Mouse (Mus musculus): Measurements from ENCODE around the gene A430078G23Rik. TPM values are rescaled to one million over a fixed set of nuclear protein-coding genes. Genes with fewer than 3 reads are reported as not detected.
"Not testable (repeated sequence)": the region's sequence is repeated elsewhere in the genome, so short reads cannot be mapped to it uniquely, and the experiment has no call there.

A430078G23Rik gene
- total RNA-seq (2021): under 1 TPM; 0.30 to 0.53 TPM

DNA sequence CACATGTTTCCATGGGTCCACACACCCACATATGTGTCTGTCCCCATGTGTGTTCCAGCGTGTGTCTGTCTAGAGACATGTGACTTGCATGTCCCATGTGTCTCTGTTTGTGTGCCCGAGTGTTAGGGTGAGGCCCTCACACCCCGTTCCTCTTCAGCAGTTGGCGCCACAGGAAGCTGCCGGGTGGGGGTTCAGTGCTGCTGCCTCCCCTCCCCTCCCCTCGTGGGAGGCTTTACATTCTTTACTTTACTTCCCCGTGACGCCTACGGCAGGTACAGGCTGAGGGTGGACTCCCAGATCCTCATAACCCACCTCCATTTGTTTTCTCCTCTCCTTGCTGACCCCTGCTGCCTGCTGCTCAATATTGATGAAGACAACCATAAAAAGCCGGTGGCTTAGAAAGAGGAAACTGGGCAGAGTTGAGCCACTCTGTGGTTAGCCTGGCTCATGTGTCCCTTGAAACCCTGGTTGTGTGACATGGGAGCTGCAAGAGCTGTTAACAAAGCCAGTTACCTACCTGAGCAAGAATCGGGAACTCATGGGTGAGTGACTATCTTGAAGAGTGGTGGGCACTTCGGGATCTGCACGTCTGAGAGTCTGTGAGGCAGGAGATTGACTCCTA is at the start of gene A430078G23Rik:
Gene A430078G23Rik, plus strand, starts transcription at position 227 of the 622 bp plus-strand sequence.
- intact Hi-C loops (cut with DNase I): loop anchor here (10.0 kb wide), 2 partner anchors 102 to 322 kb away; partner anchors contain the start of genes Fcor and Trappc5
- peak in 1 of 2 experiments; percentile 19 for DNase-seq

DNA sequence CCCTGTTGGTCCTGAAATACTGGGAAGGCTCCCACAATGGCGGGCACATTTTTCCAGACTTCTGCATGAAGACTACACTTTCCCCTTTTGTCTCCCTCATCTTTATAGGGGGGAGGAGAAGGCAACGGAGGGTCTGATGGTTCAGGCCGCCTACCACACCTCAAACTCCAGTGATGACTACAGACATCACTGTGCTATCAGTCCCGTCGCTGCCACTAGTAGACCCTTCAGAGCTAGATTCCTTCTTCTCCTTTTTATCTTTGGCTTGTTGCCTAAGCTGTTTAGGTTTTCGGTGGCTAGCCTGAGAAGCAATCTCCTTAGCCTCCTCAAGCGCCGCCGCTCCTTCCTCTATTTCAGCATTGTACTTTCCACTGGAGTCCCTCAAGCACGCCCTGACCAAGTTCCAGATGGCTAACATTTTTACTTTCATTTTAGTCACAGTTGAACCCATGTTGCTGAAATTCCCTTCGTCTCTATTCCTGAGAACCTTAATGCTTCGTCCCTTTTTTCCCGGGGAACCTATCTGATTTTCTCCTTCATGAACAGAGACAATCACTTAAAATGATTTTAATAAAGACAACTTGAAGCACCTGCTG is 44.9 kb upstream of the A430078G23Rik start:
- DNase-seq: not testable (repeated sequence)

DNA sequence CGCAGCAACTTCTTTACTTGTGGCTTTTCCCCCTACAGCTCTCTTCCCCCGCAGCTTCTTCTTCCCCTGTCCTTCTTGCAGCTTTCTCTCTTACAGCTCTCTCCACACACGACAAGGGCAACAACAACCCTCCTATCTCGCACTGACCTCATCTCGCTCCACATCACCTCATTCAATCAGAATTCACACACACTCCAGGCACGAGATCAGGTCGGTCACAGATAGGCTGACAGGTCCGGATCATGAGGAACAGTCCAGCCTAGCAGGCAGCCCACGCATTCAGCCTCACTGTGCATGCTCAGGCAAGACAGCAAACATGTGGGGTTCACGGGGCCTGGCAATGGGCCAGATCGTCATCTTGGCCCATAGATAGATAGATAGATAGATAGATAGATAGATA is 43.6 kb upstream of the A430078G23Rik start:
- intact Hi-C loops (cut with DNase I): no loop called here
- no peak for DNase-seq

More for the DNA sequence above, 44.9 kb upstream of the A430078G23Rik start:
- intact Hi-C loops (cut with DNase I): not testable (repeated sequence)

DNA sequence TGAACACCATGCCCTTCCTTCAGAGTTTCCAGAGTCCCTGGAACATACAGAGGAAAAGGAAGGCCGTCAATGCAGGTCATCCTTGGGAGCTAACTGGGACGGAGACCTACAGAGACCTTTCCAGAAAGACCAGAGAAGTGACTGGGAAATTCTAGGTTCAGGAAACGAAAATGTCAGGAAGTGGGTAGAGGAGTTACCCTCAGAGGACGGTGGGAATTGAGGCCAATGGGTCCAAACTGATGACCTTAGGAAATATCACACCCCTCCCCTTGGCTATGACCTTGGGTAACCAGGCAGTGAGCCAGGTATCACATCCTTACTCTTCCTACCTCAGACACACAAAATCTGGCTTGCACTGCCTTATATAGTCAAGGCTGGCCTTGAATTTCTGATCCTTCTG is 41.7 kb upstream of the A430078G23Rik start:
- no peak for DNase-seq
- intact Hi-C loops (cut with DNase I): no loop called here

DNA sequence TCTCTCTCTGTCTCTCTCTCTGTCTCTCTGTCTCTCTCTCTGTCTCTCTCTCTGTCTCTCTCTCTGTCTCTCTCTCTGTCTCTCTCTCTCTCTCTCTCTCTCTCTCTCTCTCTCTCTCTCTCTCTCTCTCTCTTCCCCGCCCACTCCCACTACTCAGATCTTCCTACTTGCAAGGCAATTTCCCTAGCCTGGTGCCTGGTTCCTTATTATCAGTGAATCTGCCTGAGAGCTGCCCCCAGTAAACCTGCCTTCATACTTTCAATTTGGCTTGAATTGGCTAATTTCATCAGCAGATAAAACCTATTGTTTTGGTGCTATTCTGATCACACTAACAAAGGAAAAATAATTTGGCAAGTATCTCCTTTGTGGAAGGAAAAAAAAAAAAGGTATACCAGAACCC is 39.8 kb upstream of the A430078G23Rik start:
- intact Hi-C loops (cut with DNase I); DNase-seq: not testable (repeated sequence)

DNA sequence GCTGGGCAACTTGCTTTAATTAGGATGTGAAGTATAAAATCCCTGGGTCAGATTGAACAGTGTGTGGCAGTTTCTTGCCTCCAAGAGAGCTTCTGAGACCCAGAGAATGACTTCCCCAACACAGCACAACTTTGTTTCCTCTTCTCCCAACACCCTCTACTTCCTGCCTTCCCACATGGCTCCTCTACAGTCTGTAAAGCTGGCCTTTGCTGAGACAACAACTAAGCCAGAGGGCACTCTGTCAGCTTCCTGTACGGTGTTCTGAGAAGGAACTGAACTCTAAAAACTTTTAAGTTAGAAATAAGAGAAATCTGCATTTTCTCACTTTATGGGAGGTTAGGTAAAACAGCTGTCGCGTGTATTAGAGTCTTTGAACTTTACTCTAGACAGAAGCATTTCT is 39.4 kb upstream of the A430078G23Rik start:
- intact Hi-C loops (cut with DNase I): no loop called here
- no peak for DNase-seq

DNA sequence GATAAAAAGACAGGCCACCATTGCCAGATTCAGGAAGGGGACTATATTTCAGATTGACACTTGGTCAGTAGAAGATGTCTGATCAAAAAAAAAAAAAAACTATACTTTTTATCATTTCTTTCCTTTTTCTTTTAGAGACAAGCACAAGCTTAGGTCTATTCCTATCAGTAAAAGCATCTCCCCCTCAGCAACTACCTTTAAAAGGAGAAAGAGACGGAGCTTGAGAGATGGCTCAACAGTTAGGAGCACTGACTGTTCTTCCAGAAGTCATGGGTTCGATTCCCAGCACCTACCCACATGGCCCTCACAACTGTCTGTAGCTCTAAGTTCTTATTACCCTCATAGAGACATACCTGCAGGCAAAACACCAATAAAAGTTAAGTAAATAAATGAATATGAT is 38.9 kb upstream of the A430078G23Rik start:
- intact Hi-C loops (cut with DNase I): no loop called here

DNA sequence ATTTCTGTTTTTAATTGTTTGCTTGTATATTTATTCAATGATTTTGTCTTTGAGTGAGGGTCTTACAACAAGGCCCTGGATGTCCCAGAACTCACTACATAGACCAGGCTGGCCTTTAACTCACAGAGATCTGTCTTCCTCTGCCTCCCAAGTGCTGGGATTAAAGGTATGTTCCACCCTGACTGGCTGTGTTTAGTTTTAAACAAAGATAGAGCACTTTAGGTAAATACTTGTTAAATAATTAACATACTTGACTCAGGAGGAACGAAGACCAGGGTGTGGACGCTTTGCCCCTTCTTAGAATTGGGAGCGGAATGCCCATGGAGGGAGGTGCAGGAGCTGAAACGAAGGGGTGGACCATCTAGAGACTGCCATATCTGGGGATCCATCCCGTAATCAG is 36.6 kb upstream of the A430078G23Rik start:
- intact Hi-C loops (cut with DNase I): no loop called here
- DNase-seq: no peak

More for the DNA sequence above, 38.9 kb upstream of the A430078G23Rik start:
- DNase-seq: no peak

DNA sequence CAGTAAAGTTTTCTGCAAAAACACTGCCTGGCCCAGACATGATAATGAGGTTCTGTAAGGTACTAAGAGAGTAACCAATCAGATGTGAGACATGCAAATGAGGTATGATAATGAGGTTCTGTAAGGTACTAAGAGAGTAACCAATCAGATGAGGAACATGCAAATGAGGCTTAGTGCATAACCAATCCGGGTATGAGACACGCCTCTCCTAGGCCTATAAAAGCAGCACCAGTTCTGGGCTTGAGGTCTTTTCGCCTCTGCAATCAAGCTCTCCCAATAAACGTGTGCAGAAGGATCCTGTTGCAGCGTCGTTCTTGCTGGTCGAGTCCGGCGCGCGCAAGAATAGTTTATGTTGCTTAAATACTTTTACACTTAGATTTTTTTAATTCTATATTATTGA is 33.9 kb upstream of the A430078G23Rik start:
- DNase-seq; intact Hi-C loops (cut with DNase I): not testable (repeated sequence)

DNA sequence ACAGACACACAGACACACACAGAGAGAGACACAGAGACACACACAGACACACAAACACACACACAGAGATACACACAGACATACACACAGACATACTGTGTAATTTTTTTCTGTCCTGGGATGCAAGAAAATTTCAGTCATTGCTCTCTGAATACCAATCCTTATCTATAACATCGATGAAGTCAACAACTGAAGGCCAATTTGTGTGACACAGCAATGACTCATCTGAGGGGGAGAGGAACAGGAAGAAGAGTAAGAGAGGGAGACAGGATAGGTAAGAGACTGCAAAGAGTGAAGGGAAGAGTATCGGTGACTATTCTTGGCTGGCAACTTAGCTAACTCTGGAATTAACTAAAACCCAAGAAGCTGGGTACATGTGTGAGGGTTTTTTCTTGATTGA is 29.0 kb upstream of the A430078G23Rik start:
- no peak for DNase-seq
- intact Hi-C loops (cut with DNase I): no loop called here

DNA sequence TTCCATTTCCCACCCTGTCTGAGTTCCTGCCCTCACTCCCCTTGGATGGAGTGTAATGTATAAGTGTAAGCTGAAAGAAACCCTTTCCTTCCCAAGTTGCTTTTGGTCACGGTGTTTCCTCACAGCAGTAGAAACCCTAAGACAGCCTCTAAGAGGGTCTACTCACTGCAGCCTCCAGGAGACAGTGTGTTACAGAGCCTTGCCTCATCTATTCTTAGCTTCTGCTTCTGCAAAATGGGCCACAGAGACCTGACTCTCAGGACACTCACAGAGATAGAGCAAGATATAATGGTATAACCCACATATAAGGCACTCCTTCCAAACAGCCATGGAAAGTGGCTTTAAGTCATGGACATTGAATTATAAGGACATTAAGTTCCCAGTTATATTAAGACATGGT is 26.2 kb upstream of the A430078G23Rik start:
- intact Hi-C loops (cut with DNase I): no loop called here

DNA sequence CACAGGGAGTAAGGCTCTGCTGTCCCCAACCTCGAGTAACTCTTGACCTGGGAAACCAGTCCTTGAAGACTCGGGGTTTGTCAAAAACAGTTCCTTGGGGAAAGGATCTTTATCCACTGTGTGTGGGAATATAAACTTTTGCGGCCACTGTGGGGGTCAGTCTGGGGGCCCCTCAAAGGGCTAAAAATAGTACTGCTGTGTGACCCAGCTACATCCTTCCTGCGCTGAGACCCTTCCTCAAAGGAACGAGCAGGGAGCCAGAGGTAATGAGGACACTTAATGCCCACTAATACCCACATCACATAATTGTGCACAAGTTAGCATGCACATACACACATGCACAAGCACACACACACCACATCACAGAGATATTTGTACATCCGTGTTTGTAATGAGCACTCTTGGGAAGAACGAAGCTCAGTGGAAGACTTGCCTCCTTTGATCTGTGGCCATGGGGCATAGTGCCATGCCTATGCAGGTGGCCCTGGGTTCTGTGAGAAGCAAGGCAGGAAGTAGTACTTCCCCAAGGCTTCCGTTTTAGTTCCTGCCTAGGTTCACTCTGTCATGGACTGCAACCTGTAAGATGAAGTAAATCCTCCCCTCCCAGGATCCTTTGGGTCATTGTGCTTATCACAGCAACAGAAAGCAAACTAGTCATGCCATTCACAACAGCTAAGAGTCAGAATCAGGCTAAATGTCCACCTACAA is 25.5 kb upstream of the A430078G23Rik start:
- intact Hi-C loops (cut with DNase I): no loop called here

More for the DNA sequence above, 26.2 kb upstream of the A430078G23Rik start:
- DNase-seq: no peak

DNA sequence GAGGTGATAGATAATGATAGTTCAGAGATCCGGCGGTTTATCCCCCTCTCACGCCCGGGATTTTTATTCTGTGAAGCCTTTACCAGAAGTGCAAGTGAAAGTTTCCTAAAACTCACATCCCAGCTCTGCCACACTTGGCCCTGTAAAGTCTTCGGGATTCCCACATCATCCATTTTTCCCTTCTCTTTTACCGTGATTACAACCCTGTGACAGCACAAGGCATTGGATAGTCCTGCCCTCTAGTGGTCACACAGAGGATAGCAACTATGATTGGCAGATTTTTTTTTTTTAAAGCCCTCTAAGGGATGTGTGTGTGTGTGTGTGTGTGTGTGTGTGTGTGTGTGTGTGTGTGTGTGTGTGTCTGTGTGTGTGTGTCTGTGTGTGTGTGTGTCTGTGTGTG is 22.6 kb upstream of the A430078G23Rik start:
- DNase-seq: peak; percentile 53 to 55
- intact Hi-C loops (cut with DNase I): loop anchor here (1.0 to 2.0 kb wide), 2 partner anchors 50 to 150 kb away; no protein-coding TSS in a partner anchor

More for the DNA sequence above, 25.5 kb upstream of the A430078G23Rik start:
- DNase-seq: no peak

DNA sequence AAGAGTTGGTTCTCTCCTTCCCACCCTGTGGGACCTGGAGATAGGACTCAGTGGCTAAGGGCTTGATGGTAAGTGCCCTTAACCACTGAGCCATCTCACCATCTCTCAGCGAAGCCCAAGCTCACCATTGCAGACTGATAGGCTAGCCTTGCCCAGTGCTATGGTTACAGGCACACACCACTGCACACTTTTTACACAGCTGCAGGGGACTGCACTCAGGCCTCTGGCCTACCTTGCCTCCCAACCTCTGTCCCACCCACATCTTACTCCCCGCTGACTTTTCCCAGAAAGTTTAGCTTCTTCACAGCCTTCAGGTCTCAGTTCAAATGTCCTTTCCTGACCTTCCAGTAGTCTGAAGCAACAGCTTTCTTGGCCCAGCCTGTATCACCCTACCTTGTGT is 21.5 kb upstream of the A430078G23Rik start:
- intact Hi-C loops (cut with DNase I): loop anchor here (2.0 kb wide), 1 partner anchor 51 kb away; no protein-coding TSS in a partner anchor
- DNase-seq: no peak

DNA sequence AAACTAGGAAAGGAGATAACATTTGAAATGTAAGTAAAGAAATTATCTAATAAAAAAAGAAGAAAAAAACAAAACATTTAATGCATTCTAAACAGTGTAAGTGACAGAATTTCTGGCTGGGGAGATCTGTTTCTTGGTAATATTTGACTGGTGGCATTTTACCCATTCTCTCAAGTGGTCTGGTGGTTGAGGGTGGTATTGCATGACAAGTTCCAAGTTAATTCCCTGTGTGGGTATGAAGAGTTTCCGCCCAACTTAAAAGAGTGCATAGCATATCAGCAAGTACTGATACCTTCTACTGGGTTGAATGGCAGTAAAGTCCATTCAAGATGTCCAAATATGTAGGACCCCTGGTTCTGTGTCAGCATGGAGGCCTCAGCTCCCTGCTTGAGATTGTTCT is 17.3 kb upstream of the A430078G23Rik start:
- intact Hi-C loops (cut with DNase I): no loop called here

DNA sequence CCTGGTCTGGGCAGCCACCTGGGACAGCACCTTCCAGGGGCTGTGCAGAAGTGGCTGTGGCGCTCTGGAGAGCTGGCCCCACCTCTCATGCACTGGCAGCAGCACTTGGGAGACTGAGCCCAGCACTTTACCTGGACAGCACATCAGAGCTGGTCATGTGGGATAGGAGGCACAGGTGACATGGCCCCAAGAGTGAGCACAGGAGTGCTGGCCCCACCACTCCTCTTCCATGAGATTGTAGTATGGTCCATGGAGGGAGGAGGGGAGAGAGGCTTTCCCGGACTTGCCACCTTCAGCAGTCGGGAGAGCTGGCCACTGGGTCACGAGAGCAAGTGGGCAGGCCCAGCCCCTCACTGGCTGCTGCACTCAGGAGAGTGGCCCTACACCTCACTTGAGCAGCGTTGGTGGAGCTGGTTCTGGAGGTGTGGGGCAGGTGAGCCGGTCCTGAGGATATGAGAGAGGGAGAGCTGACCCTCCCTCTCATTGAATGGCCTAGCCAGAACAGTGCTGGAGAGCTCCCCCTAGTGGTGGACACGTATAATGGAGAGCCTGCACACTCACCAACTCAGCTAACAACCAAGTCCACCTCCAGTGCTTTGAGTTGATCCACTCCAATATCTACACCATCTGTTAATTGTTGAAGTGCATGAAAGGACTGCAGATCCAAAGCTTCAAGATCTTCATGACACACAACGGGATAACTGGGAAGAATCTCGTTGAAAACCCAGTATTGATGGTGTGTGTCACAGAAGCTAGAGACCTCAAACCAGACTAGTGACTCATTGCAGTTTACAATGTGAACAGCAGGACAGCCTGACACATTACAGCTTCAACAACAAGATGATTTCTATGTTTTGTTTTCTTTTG is 16.3 kb upstream of the A430078G23Rik start:
- peak; percentile 51 to 52 for DNase-seq
- intact Hi-C loops (cut with DNase I): no loop called here

More for the DNA sequence above, 17.3 kb upstream of the A430078G23Rik start:
- no peak for DNase-seq

DNA sequence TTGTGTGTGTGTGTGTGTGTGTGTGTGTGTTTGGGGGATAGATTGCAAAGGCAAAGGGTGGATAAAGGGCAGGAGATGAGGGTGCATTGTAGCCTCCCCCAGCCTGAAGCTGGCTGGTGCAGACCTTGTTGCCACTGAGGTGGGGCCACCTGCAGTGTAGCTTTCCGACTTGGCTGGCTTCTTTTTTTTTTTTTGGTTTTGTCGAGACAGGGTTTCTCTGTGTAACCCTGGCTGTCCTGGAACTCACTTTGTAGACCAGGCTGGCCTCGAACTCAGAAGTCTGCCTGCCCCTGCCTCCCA is 15.7 kb upstream of the A430078G23Rik start:
- DNase-seq; intact Hi-C loops (cut with DNase I): not testable (repeated sequence)

DNA sequence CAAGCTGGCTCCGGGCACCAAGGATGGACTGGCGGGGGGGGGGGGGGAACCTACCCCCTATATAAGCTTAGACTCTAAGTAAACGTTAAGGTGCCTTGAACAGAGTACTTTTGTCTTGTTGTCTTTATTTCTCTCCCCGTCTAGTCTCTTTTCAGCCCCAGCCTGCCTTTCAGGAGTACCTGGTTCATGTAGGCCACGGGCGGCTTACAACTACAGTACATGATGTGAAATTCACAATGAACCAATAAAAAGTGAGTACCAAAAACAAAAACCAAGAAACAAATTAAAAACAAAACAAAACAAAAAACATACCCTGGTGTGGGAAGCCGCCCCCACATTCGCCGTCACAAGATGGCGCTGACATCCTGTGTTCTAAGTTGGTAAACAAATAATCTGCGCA is 15.2 kb upstream of the A430078G23Rik start:
- DNase-seq: no peak
- intact Hi-C loops (cut with DNase I): no loop called here

DNA sequence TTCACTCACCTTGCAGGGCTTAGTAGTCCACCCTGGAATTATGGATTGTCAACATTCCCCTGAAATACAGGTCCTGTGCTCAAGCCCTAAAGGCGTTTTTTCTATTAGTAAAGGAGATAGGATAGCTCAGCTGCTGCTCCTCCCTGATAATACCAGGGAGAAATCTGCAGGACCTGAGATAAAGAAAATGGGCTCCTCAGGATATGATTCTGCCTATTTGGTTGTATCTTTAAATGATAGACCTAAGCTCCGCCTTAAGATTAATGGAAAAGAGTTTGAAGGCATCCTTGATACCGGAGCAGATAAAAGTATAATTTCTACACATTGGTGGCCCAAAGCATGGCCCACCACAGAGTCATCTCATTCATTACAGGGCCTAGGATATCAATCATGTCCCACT is 12.5 kb upstream of the A430078G23Rik start:
- intact Hi-C loops (cut with DNase I); DNase-seq: not testable (repeated sequence)

DNA sequence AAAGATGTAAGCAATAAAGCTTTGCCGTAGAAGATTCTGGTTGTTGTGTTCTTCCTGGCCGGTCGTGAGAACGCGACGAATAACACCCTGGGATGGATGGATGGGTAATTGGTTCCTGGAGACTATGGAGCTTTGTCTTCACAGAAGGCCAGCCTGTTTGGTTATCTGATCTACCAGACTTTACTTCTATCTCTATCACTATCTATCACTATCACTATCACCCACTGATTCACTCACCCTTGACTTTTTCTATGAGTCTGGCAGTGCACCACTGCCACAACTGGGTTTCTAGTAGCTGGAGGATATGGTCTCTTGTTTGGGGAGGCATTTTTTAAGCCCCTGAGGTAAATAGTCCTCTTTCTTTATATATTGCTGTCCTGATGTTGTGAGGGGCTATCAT is 7.9 kb upstream of the A430078G23Rik start:
- DNase-seq: no peak
- intact Hi-C loops (cut with DNase I): no loop called here

All from heart, postnatal 36 days (tissue).